Mouse (Mus musculus) urinary bladder, adult 18-20 months (tissue): ENCODE measurements at regions not wholly inside any gene's neighbourhood (a gene's known extent, or its start where the extent isn't known, plus 50 kb on each side); places are given as distances from the start of the nearest gene placed in this dataset.

Experiments
- DNase-seq, 2 experiments: peaks; one replicate each; pipeline ENCODE4 v3.0.0; 2022; ENCODE audit warnings: low spot score in 2 of 2, mixed read lengths in 2 of 2

DNA sequence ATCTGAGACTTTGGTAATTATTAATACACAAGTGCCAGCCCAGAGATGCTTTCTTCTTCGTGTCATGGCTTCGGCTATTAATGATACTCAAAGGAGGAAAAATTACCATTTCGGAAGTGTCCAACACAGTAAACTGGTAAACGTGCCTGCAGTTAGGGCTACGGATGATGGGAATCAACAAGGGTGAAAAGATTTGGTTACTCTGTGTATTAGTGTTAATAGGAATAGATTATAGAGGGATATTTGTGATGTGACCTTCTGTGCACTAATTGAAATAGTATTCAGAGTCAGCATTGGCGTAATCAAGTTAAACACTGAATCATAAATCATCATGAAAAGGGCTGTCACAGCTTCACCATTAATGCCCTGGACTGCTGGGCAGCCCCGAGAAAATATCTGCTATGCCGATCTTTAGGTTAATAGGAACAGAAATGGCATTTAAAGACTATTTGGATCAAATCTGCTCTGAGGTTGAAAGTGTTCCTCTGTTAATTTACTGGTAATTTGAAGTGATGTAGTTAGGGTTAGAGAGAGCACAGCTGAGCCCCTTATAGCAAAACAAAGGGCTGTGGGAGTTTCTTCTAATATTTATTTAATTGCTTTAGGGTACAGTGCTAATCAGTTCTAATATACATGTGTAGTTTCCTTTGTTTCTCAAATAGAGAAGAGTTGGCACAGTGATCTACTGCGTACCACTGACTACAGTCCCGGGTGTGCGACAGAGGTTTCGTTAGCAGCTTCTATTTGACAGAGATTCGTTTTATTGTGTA lies 160.7 kb downstream of the Rpl36a-ps1 start:
- DNase-seq, result no peak

DNA sequence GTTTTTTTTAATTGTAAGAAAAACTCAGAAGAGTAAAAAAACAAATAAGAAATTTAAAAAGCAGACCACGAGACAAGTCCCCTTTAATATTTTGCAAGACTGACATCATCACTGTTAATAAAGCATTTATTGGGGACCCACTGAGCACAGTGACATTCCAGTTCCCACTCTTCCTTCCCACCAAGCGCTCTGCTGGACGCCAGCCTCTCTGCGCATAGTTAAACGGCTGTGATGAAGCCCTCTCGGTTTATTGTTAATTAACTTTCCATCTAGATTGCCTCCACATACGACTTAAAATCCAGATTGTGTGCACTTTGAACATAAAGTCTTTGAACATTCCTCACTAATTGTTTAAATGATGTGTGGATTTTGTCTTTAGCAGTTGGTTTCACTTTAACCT lies 161.7 kb downstream of the Rpl36a-ps1 start:
- no peak for DNase-seq

DNA sequence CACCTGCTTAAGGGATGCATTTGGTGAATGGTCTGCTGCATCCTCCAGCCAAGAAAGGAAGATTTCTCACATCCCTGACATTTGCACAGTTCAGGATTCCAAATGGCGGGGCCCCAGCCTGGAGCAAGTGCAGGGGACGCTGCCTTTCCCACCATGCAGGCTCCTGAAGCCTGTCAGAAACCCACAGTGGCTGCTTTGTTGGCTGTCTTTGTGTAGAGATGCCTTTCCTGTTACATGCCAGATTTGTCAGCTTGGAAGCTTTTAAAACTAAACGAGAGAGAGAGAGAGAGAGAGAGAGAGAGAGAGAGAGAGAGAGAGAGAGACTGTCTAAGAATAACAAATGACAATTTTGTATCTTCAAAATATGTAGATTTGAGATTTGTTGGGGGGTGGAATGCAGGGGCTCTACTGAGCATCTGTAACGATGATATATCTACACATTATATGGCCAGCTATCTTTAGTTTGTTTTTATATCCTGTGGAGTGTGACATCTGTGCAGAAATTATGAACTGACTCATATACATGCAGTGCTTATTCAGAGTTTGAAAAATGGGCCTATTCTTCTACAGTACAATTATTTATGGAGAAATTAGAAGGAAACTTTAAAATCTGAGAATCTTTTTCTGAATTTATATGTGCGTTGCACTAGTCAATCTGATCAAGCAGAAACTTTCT lies 164.0 kb downstream of the Rpl36a-ps1 start:
- DNase-seq, result no peak

DNA sequence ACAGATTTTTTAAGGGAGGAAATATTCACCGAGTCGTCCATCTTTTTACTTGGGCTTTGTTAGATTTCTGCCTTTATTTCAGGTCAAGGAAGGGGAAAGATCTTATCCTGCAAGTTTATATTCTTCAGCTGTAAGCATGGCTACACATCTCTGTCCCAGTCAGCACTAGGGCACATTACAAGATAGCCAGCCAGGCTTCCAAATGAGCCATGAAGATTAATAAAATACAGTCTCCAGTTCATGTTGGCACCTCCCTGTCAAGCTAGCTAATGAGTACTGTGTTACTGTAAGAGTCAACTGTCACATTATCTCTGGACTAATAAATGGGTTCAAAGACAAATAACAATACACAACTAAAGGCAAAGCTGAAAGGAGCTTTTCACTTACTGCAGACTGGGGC lies 166.6 kb downstream of the Rpl36a-ps1 start:
- DNase-seq, result no peak

DNA sequence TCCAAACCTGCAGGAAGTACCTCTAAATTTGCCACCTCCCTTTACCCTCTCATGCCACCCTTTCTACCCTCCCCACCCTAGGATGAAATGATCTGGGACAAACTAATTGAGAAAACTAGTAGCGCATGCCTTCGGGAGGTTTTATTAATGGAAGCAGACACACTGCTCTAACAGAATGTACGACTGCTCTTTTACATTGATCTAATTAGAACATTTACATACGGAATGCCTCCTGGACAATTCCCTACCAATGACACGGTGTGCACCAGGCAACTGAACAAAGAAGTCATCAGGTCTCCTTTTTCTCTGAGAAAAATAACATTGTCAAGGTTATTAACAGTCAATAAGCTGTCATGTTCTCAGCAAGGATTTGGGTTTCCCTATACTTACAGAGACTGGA lies 180.5 kb downstream of the Rpl36a-ps1 start:
- no peak for DNase-seq

DNA sequence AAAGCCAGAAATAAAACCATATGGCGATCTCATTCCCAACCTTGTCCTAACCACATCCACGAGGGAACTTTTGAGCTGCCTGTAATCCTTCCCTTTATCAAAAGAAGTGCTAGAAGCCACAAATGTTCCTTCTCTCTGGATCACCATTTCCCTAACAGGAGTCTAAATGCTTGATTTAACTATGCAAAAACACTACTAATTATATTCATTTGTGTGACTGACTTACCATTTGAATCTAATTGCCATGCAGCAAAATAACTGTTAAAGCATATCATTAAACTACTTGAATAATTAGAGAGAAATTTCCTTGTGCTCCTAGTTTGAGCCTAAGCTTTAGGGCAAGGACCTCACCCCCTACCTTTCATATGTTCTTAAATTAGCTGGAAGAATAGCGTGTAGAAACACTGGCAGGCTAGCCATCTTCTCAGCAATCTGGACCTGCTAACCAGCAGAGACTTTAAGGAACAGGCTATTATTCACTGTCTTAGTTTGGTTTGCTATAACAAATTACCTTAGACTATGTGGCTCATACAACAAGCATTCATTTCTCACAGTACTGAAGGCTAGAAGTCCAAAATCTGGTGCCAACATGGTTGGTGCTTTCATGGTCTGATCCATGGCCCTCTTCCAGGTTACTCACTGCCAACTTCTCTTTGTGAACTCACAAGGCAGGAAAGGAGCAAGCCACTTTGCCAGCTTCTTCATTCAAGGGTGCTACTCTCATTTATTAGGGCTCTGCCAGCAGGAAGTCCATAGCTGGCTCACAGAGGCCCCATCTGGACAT lies 183.7 kb downstream of the Rpl36a-ps1 start:
- no peak for DNase-seq

DNA sequence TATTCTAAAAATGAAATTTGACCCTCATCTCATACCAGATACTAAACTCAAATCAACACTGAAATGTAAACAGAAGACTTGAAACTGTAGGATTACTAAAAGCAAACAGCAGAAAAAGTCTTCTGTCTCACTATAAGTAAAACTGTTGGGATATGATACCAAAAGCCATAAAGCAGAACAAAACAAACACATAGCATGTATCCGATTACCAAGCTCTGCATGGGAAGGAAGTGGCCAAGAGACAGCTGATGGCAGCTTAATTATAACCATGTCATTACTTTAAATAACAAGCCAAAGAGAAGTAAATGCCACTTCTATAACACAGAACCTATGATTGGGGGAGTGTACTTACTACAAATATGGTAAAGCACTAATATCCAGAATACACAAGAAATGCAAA lies 186.0 kb downstream of the Rpl36a-ps1 start:
- no peak for DNase-seq

DNA sequence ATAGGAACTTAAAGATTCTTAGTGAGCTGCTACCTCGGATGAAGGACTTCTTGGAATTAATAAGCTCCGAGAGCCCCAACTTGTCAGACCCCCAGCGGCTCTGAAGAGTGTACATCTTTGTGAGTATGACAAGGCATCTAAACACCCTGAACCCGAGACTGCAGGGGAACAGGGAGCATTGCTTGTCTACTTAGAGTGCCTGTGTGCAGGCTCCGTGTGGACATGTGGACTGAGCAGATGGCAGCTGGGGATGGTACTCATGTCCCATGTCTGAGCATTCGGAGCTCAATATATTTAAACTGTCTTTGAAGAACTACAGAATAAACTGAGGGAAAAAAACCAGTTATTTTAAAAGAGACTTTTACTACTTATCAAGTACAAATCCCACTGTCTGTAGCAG lies 189.1 kb downstream of the Rpl36a-ps1 start:
- DNase-seq, result no peak

DNA sequence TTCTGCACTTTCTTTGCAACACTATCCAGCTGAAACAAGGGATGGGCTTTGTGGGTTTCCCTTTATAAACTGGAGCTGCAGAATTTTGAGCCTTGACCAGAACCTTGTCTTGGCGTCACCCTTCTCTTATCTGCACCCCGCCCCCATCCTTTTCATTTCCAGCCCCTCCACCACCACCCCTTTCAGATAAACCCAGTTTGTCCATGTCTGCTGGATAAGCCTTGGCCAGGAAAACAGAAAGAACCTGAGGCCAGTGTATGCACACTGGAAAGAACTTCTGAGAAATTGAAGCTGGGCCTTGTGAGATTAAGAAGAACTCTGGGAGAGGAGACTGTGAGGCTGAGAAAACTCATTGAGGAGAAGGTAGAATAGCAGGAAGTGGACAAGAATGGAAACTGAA lies 192.8 kb downstream of the Rpl36a-ps1 start:
- DNase-seq, result no peak

DNA sequence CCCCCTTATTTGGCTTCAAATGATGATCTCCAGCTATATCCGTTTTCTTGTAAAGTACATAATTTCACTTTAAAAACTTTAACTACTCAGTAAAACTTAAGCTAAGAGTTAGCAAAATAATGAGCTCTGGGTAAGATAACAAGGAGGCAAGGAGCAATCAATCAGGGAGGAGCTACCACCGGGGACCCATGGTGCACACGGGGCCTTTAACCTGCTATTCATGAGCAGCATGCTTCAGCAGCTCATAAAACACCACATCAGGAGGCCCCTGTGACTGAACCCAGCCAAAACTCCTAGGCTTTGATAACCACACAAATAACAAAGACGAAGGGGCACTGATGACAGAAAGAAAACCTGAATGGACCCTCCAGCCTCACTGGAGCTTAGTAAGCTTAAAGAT lies 202.1 kb downstream of the Rpl36a-ps1 start:
- no peak for DNase-seq

DNA sequence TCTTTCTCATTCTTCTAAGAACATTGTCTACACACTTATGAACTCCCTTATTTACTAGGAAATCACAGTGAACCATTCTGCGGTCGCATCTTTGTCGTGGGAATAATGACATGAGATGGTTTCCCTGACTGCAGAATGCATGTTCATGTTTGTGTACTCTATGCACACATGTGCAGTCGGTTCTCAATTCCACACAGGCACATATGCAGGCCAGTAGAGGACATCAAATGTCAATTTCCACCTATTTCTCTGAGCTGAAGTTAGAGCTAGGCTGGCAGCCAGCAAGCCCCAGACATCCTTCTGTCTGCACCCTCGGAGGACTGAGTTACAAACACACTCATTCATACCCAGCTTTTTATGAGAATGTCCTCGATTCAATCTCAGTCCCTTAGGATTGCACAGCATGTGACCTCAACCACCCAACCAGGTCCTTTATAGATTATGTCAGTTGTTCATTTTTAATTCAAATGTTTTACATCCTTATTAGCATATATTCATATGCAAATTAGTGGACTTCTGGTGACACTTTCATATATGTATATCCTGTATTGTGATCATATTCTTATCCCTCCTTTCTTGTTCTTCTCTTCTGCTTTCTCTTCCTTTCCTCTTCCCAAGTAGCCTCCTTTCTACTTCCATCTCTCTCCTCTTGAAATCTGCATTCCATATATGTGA lies 202.7 kb downstream of the Rpl36a-ps1 start:
- DNase-seq, result no peak

DNA sequence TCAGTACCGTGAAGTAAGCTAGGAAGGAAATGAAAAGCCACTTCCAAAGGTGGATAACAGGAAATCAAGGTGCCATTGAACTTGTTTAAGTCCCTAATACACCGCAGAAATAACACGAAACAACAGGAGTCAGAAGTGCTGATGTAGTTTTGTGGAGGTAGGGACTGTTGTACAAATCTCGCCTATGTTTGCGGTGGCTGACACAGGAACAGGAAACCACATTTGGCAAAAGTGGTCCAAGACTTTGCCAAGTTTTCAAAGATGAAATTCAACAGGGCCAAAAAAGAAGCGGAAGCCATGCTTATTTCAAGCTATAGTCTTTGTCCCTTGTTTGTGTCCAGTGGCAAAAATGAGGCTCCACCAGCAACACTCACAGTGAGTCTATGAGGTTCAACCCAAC lies 204.3 kb downstream of the Rpl36a-ps1 start:
- no peak for DNase-seq

DNA sequence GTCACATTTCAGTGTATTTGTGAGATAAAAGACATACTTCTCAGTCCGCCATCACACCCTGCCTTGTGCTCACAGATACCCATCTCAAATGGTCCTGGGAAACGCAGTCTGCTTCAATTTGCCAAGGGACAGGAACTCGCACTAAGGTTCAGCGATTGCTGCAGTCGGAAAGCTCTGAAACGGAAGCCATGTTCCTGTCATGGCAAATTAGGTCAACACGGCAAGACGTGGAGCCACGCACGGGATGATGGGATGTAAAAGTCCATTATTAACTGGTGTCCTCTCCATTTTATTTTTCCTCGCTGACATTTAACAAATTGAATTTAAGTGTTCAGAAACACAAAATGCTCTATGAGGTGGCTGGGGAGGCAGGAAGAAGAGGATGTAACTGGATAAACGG lies 212.4 kb downstream of the Rpl36a-ps1 start:
- no peak for DNase-seq

DNA sequence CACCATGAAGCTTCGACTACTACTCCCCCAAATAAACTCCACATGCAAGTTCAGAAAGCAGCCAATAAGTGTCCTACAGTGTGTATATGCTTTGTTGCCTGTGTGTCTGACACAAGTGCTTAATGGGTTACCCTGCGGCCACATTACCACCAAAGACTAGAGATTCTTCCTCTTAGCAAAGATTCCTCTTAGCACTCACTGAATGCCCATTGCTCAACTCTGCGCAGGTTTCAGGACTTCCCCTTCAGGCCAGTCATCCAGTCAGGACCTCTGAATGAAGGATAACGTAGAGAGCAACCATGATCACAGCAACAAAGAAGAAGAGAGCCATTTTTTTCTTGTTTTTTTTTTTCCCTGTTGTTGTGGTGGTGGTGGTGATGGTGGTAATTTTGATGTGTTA lies 222.0 kb downstream of the Rpl36a-ps1 start:
- no peak for DNase-seq

DNA sequence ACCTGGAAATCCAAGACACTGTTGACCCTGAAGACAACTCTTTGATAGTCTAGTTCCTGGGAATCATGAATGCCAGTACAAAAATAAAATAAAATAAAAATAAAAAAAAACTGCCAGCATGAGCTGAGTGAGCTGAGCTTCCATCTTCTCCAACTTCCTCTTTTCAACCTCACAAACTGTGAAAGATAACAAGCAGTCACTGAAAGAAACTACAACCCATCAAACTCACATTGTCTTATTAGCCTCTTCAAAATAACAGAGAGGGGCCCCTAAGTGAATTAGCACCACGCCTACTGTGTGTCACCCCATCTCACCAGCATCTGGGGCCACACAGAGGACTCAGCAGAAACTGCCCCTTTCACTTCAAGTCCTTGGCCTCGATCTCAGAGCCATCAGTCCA lies 225.3 kb downstream of the Rpl36a-ps1 start:
- no peak for DNase-seq

DNA sequence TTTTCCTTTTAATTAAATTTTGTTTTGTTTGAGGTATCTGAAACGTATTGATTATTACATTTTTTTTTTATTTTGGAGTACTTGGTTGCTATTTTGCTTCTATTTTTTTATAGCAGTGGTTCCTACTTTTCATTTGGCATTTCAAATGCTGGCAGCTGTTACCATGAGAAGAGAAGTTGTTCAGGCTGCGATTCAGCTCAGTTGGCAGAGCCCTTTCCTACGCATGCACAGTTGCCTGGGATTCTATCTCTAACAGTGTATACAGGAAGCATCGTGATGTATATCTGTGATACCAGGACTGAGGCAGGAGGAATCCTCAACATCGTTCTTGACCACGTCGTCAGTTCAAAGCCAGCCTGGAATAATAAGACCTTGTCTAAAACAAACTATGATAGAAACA lies 226.6 kb downstream of the Rpl36a-ps1 start:
- no peak for DNase-seq

DNA sequence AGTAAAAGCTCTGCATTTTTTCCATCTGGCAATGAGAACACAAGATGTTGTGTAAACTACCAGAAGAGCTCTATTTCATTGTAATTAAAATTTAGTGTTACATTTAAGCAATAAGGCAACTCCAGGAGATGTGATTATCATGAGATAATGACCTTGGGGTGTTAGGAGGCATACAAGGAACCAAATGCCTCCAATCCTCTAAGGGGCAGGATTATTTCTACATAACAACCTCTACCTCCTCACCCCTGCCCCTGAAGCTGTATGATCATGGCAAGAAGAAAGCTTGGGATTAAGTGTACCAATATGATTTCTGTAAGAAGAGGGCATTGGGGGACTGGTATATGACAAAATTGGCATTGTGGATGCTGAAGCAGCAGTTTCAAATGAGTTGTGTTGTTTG lies 228.8 kb downstream of the Rpl36a-ps1 start:
- DNase-seq, result no peak

DNA sequence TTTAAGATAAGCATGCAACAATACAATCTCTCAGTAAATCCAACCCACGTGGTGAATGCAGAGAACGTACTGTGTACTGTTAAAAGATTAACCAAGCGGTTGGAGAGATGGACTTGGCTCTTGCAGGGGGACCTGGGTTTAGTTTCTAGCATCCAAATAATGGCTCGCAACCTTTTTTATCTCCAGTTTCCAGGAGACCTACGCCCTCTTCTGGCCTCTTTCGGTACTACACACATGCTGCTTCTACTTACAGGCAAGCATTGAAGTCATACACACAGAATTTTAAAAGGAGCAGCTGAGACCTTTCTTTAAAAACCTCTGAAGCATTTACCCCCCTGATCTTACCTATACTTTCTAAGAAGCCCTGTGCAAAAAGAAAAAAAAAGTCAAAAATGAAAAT lies 243.4 kb downstream of the Rpl36a-ps1 start:
- no peak for DNase-seq

DNA sequence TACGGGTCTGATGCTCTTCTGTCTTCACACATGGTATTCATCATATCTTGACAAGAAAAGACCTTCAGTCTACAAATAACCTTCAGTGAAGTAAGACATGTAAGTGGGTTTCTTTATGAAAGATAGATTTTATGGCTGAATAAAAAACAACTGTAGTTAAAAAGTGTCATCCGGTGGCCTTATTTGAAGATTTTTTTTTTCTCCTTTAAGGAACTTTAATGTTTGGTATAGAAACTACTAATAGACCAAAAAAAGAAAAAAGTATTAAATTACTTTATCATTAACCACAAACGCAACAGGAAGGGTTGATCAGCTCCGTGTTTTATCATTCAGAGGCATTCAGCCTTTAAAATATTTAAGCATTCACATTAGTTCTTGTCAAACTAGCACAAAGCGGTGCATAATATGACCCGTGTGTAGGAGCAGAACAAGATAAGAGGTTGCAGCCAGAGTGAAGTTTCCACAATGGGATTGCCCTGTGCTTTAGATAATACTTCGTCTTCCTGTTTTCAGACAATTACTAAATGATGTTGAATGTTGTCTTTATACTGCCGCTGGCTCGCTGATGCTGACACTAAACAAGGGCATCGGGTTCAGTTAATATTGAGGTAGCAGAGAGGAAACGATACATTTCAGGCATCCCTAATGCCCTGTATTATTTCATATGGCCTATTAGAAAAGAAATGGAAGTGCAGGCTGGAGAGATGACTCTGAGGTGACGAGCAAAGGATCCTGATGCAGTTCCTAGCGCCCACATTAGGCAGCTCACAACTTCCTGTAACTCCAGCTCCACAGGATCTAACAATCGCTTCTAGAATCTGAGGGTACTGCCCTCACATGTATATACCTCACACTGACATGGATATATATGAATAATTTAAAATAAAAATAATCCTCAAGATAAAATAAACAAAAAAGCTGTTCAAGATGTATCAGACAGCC lies 244.8 kb downstream of the Rpl36a-ps1 start:
- DNase-seq, result no peak

DNA sequence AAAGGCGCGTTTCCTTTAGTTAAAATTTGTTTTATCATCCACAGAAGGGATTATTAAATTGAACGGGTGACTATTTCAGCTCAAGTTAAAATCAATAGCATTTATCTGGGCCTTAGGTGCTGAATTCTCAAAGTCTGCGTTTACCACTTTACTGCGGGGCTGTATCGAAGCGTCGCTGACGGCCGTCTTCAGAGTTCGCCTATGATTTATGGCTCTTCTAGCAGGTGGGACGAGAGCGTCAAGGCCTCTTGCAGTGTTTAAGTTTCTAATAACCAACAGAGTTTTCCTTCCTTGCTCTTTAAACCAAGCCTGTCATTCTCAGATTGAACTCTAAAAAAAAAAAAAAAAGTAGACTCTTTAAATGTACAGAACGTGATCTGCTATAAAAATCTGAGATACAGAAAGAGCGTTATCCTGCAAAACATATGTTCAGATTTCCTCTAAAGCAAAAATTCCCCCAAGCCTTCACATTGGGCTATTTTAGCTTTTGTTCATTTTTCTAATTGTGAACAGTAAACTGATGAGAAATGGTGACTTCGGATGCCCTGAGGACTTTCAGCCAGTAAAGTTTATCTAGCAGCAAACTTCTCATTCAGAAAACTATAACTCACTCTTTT lies 246.9 kb downstream of the Rpl36a-ps1 start:
- no peak for DNase-seq

DNA sequence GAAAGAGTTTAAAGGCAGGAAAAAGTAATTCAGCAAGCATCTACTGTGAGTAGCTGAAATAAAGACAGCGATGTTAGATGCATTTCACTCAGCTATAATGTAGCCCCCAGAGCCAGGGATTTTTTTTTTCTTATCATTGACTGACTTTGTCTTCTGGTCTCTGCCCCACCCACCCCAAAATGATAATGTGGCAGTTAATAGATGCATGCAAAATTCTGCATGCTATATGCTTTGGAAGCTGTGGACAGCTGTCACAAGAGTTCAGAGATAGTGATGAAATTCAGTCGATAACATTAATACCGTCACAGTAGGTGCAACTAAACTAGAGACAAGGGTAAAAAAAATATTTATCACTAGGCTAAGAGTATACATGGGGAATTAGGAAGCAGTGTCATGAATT lies 263.7 kb downstream of the Rpl36a-ps1 start:
- DNase-seq, result no peak
